Mouse (Mus musculus) CD4-positive, CD25-positive, alpha-beta regulatory T cell, adult 2 months (primary cell): Measurements from ENCODE around the gene Rpl4.
"Not testable (repeated sequence)": the region's sequence is repeated elsewhere in the genome, so short reads cannot be mapped to it uniquely, and the experiment has no call there.

Source experiments
- DNase-seq: peaks from one replicate; pipeline ENCODE4 v3.0.0-alpha.2; 2012; ENCODE audit warnings: low read depth, low spot score

Rpl4 gene

GRCm38 (mm10) chr9:64197524-64197923 is 24.3 kb downstream of the Rpl4 start:
- DNase-seq, result no peak

- no peak for DNase-seq
These were observed 25.0 kb downstream of the Rpl4 start for GRCm38 (mm10) chr9:64198068-64198762.

DNA sequence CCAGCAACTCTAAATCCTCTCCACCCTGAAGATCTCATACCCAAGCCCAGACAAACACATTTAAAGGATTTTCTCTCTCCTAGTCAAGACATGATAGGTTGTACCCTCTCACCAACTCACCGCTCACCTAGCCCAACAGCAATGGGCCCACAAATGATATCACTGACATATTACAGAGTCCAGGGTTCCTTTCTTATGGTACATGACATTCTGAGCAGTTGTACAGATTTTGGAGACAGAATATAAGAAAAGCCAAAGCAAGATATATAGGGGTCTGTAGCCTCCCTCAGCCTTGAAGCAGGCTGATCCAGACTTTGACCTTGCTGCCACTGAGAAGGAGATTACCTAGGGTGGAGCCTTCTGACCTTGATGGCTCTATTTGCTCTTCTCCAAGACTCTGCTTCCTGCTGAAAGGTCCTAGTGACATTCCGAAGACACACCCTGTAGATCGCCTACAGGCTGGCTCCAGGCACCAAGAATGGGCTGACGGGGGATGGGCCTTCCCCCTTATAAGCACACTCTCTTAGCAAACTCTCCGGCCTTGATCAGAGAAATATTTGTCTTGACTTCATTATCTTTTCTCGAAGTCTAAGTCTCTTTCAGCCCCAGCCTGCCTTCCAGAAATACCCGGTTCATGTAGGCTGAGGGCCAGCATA is 25.7 kb downstream of the Rpl4 start:
- not testable (repeated sequence) for DNase-seq

DNA sequence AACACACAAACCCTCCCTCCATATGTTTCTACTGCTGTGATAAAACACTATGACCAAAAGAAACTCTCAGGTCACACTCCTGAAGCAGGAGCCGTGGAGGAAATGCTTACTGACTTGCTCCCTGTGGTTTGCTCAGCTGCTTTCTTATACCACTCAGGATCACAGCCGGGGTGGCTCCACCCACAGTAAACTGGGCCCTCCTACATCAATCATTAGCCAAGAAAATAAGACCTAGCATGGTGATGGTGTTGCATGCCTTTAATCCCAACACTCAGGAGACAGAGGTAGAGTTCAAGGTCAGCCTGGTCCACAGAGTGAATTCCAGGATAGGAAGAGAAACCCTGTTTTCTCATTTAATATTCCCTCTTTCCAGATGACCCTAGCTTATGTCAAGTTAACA is 26.7 kb downstream of the Rpl4 start:
- no peak for DNase-seq

- DNase-seq, result no peak
These were observed 29.2 kb downstream of the Rpl4 start for GRCm38 (mm10) chr9:64202331-64202730.

DNA sequence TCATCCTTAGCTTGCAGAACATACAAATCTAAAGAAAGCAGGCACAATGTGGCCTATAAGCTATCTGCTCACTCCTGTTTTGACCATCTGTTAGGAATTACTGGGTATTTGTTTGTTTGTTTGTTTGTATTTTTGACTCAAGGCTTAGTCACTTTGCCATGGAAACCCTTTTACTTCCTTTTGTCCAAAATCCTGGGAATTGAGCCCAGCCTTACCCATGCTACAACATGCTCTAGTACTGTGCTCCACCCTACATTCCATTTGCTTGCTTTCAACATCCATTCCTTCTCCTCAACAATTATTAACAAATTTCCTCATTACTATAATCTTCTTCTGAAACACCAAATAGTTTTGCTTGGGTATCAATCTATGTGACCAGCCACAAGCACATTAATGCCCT is 29.7 kb downstream of the Rpl4 start:
- no peak for DNase-seq

DNA sequence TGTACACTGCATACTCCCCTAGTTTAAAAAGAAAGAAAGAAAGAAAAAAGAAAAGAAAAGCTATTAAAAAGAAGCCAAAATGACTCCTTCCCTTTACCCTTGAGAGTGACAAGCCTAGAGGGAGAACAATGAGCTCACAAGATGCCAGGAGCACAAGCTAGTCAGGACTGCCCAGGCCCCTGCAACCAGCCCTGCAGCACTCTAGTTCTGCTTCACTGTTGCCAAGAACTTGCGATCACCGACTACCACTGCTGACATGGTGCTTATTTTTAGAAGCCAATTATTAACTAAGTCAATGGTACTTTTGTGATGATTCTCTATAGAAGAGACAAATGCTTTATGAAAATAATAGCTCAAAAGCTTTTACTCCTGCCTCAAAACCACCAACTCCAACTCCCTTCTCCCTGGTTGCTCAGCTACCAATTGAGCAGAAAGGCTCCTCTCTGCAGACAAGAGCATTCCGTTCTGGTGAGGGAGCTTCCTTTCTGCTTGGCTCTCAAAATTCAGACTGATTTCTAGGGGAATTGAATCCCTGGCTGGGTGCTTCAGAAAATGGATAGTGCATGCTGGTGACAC is 34.4 kb downstream of the Rpl4 start:
- no peak for DNase-seq

- no peak for DNase-seq
These were observed 41.3 kb downstream of the Rpl4 start for GRCm38 (mm10) chr9:64214452-64214851.

DNA sequence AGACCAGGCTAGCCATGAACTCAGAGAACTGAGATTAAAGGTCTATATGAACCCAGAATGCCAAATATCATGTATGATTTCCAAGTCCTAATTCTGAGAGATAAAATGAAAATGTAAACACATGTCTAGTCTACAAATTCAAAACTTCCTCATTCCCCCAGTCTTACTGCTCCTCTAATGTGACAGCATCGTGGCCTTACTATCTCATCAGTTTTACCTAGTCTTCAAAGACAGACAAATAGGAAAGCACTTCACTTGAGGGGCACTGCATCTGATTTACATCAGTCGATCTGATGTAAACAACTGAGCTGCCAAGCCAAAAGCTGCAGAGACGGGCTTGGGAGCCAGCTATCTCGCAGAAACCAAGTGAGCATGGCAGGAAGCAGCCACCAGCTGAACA is 42.9 kb downstream of the Rpl4 start:
- DNase-seq, result no peak

GRCm38 (mm10) chr9:64216641-64217040 is 43.5 kb downstream of the Rpl4 start:
- DNase-seq, result no peak

- no peak for DNase-seq
These were observed 44.7 kb downstream of the Rpl4 start for GRCm38 (mm10) chr9:64217887-64218286.

DNA sequence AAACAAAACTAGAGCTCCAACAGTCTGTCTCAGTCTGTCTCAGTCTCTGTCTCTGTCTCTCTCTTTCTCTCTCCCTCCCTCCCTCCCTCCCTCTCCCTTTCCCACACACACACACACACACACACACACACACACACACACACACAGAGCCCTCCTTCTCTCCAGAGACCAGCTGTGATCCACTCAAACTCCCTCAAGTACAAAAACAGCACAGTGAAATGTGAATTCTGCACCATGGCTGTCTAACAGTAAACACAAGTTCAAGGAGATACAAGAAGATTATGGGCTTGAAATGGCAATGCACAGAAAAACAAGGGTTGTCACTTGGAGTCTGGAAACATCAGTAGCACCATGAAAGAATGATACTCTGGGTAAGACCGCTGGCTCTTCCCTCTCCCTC is 46.1 kb downstream of the Rpl4 start:
- DNase-seq, result no peak

GRCm38 (mm10) chr9:64219772-64220420 is 46.7 kb downstream of the Rpl4 start:
- DNase-seq, result no peak

DNA sequence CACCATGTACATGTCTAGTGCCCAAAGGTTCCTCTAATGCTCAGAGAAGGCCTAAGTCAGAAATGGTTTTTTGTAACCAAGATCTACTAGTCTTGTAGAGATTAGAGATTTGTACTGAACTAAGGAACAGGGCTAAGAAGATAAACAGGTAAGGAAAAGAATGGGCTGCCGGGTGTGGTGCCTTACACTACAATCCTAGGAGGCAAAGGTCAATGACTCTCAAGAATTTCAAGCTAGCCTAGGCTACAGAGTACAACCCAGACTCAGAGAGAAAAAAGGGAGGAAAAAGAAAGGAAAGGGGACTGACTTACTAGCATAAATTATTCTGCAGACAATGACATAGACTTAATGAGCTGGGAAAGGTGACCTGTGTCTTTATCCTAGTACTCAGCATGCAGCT is 47.4 kb downstream of the Rpl4 start:
- no peak for DNase-seq

DNA sequence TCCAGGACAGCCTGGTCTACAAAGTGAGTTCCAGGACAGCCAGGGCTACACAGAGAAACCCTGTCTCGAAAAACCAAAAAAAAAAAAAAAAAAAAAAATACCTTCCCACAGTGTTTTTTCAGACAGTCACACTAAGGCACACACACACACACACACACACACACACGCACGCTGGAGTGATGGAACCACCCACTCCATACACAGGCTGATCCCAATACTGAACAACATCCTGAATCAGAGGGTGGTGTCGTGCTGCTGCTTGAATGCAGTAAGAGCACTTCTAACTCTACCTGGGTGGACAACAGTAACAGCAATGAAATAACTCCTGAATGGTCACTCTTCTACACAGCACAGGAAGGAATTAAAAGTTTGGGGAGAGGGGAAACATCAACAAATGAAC is 48.3 kb downstream of the Rpl4 start:
- DNase-seq, result no peak

DNA sequence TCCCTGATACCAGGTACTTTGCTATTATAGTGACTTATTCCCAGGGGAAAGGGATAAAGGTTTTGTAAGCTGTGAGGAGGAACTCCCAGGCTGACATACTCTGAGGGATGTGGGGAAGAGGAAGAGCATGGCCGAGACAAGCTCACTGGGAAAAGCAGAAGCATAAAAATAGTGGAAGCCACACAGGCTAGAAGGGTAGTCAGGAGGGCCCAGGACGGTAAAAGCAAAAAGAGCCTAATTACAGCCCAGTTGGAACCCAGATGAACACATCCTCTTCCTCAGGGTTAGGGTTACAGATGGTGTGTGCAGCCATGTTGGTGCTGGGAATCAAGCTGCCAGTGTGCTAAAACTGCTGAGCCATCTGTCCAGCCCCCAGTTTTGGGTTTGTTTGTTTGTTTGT is 48.9 kb downstream of the Rpl4 start:
- DNase-seq, result no peak

- no peak for DNase-seq
These were observed 52.6 kb downstream of the Rpl4 start for GRCm38 (mm10) chr9:64225805-64226204.

DNA sequence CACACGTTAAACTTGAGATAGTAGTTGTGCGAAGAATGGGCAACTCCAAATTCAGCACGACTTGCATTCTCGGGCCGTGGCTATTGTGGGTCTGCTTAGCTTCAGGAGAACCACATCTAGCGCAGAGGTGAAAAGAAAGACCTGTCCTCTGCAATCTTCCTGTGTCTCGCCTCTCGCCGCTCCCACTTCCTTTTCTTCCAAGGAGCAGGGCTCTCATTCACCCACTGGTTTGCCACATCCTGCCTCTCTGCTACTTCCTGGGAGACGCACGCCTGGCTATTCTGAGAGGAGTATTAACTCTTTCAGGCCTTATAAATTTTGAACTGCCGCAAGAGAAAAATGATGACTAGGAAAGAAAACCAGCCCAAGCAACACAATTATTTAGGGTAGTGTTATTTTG is 54.6 kb downstream of the Rpl4 start:
- peak; percentile 35 for DNase-seq
